Mouse (Mus musculus): ENCODE results near the gene Klc4.

- TF ChIP-seq POLR2A (IDR thresholded peaks at IDR 0.05; ENCODE audit: control insufficient read depth, low read depth, low read length): no peak
- no peak for TF ChIP-seq CTCF (IDR thresholded peaks at IDR 0.05; ENCODE audit: control insufficient read depth, insufficient read depth, insufficient replicate concordance, low read depth, low read length)
Observed at GRCm38 (mm10) chr17:46647279-46647678, 1.5 kb upstream of the Klc4 start.
